Mouse (Mus musculus): ENCODE results near the gene Cage1. TPM values are rescaled to one million over a fixed set of nuclear protein-coding genes. Genes with fewer than 3 reads are reported as not detected.

The Cage1 gene
- polyA plus RNA-seq, 1 experiment from 2014 or later: 0.63 TPM

- no peak for ATAC-seq
- Histone ChIP-seq H3K9ac (ENCODE audit: low read depth, low read length) (no peak overlapping the region), H3K9me3 (ENCODE audit: control insufficient read depth) (no peaks in the 10 kb centered on the region), H3K4me3 (ENCODE audit: low read depth, low read length) (no peak overlapping the region), H3K4me1 (replicated peaks; ENCODE audit: control insufficient read depth, insufficient read depth, low read length) (no peaks in the 10 kb centered on the region), H3K36me3 (ENCODE audit: control insufficient read depth, insufficient read depth) (no peaks in the 10 kb centered on the region), H3K27ac (ENCODE audit: low read depth, low read length) (no peak overlapping the region), H3K27me3 (replicated peaks; ENCODE audit: control insufficient read depth, insufficient read depth, low read length) (no peaks in the 10 kb centered on the region), H3K4me2 (replicated peaks; ENCODE audit: low read depth) (no peak overlapping the region)
- 57% methylated on average over 17 of the region's 17 CpGs for WGBS
- peak; percentile 53 for TF ChIP-seq CTCF (IDR thresholded peaks at IDR 0.05; ENCODE audit: low read depth)
These were observed 71.5 kb downstream of the Cage1 start for GRCm38 (mm10) chr13:37965126-37965914.

GRCm38 (mm10) chr13:37964128-37965087, 72.5 kb downstream of the Cage1 start:
- Histone ChIP-seq H3K27ac (ENCODE audit: low read depth, low read length) (no peak overlapping the region), H3K4me2 (replicated peaks; ENCODE audit: low read depth) (peak overlapping the region; percentile 65), H3K9me3 (ENCODE audit: control insufficient read depth) (no peaks in the 10 kb centered on the region), H3K9ac (ENCODE audit: low read depth, low read length) (0 out of 2 replicates have a peak overlapping the region, but pooled peaks have one; percentile 4), H3K36me3 (ENCODE audit: control insufficient read depth, insufficient read depth) (no peaks in the 10 kb centered on the region), H3K27me3 (replicated peaks; ENCODE audit: control insufficient read depth, insufficient read depth, low read length) (no peaks in the 10 kb centered on the region), H3K4me3 (ENCODE audit: low read depth, low read length) (peak overlapping the region; percentile 34; the same call in 1 of the 2 replicates), H3K4me1 (replicated peaks; ENCODE audit: control insufficient read depth, insufficient read depth, low read length) (no peaks in the 10 kb centered on the region)
- no peak for ATAC-seq
- WGBS: 60% methylated on average over 20 of the region's 20 CpGs
- no peak for TF ChIP-seq CTCF (IDR thresholded peaks at IDR 0.05; ENCODE audit: low read depth)

GRCm38 (mm10) chr13:37963354-37964007, 73.4 kb downstream of the Cage1 start:
- no peak overlapping the region for H3K27ac ChIP-seq (ENCODE audit: low read depth, low read length)
- H3K4me1 ChIP-seq (replicated peaks; ENCODE audit: control insufficient read depth, insufficient read depth, low read length): no peaks in the 10 kb centered on the region
- no peaks in the 10 kb centered on the region for H3K27me3 ChIP-seq (replicated peaks; ENCODE audit: control insufficient read depth, insufficient read depth, low read length)
- H3K9ac ChIP-seq (ENCODE audit: low read depth, low read length): 0 out of 2 replicates have a peak overlapping the region, but pooled peaks have one; percentile 4
- peak overlapping the region; percentile 65 for H3K4me2 ChIP-seq (replicated peaks; ENCODE audit: low read depth)
- peak; percentile 58 for ATAC-seq
- no peaks in the 10 kb centered on the region for H3K9me3 ChIP-seq (ENCODE audit: control insufficient read depth)
- peak; percentile 93 for TF ChIP-seq CTCF (IDR thresholded peaks at IDR 0.05; ENCODE audit: low read depth)
- 6% methylated on average over 12 of the region's 12 CpGs for WGBS
- H3K36me3 ChIP-seq (ENCODE audit: control insufficient read depth, insufficient read depth): no peaks in the 10 kb centered on the region
- peak overlapping the region; percentile 34 for H3K4me3 ChIP-seq (ENCODE audit: low read depth, low read length)

- Histone ChIP-seq H3K9me3 (ENCODE audit: control insufficient read depth) (no peaks in the 10 kb centered on the region), H3K4me3 (ENCODE audit: low read depth, low read length) (no peak overlapping the region), H3K27ac (ENCODE audit: low read depth, low read length) (no peak overlapping the region), H3K4me1 (replicated peaks; ENCODE audit: control insufficient read depth, insufficient read depth, low read length) (no peaks in the 10 kb centered on the region), H3K27me3 (replicated peaks; ENCODE audit: control insufficient read depth, insufficient read depth, low read length) (no peaks in the 10 kb centered on the region), H3K4me2 (replicated peaks; ENCODE audit: low read depth) (no peak overlapping the region), H3K9ac (ENCODE audit: low read depth, low read length) (no peak overlapping the region), H3K36me3 (ENCODE audit: control insufficient read depth, insufficient read depth) (no peaks in the 10 kb centered on the region)
- no peak for TF ChIP-seq CTCF (IDR thresholded peaks at IDR 0.05; ENCODE audit: low read depth)
- no peak for ATAC-seq
- WGBS: 87% methylated on average over 9 of the region's 9 CpGs
These were observed 74.3 kb downstream of the Cage1 start for GRCm38 (mm10) chr13:37962541-37962940.

- no peaks in the 10 kb centered on the region for H3K9me3 ChIP-seq (ENCODE audit: control insufficient read depth)
- TF ChIP-seq CTCF (IDR thresholded peaks at IDR 0.05; ENCODE audit: low read depth): no peak
- no peak overlapping the region for H3K9ac ChIP-seq (ENCODE audit: low read depth, low read length)
- 91% methylated on average over 7 of the region's 7 CpGs for WGBS
- ATAC-seq: no peak
- no peak overlapping the region for H3K4me3 ChIP-seq (ENCODE audit: low read depth, low read length)
- H3K4me2 ChIP-seq (replicated peaks; ENCODE audit: low read depth): no peak overlapping the region
- H3K4me1 ChIP-seq (replicated peaks; ENCODE audit: control insufficient read depth, insufficient read depth, low read length): no peaks in the 10 kb centered on the region
- H3K36me3 ChIP-seq (ENCODE audit: control insufficient read depth, insufficient read depth): no peaks in the 10 kb centered on the region
- no peaks in the 10 kb centered on the region for H3K27me3 ChIP-seq (replicated peaks; ENCODE audit: control insufficient read depth, insufficient read depth, low read length)
- no peak overlapping the region for H3K27ac ChIP-seq (ENCODE audit: low read depth, low read length)
These were observed 76.9 kb downstream of the Cage1 start for GRCm38 (mm10) chr13:37959936-37960335.

Data from intestine, postnatal 0 days (tissue).